Mouse (Mus musculus) heart, adult 2 months (tissue): ENCODE measurements around the gene Rufy2. TPM values are rescaled to one million over a fixed set of nuclear protein-coding genes. Genes with fewer than 3 reads are reported as not detected.

ENCODE experiments used
- DNase-seq, 2 experiments: peaks; one replicate each; pipeline ENCODE4 v3.0.0; 2021
- H3K27ac ChIP-seq: fragments of 200-600 bp; 2 replicates; pipeline ENCODE4 v1.8.1; 2022
- H3K27me3 ChIP-seq: fragments of 200-500 bp; 2 replicates; pipeline ENCODE4 v1.6.1; 2012; ENCODE audit warnings: mild to moderate bottlenecking, low read length, inconsistent platforms, mixed read lengths; ENCODE audit not compliant: control insufficient read depth, insufficient read depth
- H3K36me3 ChIP-seq: fragments of 200-500 bp; 2 replicates; pipeline ENCODE4 v1.6.1; 2012; ENCODE audit warnings: low read length, inconsistent platforms; ENCODE audit not compliant: control insufficient read depth, insufficient read depth
- H3K4me1 ChIP-seq: fragments of 200-500 bp; 2 replicates; pipeline ENCODE4 v1.6.1; 2011; ENCODE audit warnings: low read length; ENCODE audit not compliant: control insufficient read depth, insufficient read depth
- H3K4me3 ChIP-seq: fragments of 200-600 bp; 2 replicates; pipeline ENCODE4 v1.8.1; 2022
- H3K79me2 ChIP-seq: fragments of 200-500 bp; replicated peaks from 2 replicates; pipeline ENCODE4 v1.6.1; 2012; ENCODE audit warnings: mild to moderate bottlenecking, inconsistent platforms, low read length, moderate library complexity, mixed read lengths; ENCODE audit not compliant: control insufficient read depth, insufficient read depth
- H3K9ac ChIP-seq: fragments of 200-500 bp; 2 replicates; pipeline ENCODE4 v1.6.1; 2012; ENCODE audit warnings: low read depth, mild to moderate bottlenecking, control low read depth, inconsistent platforms, low read length, mixed read lengths
- CTCF ChIP-seq: fragments of 200-600 bp; IDR thresholded peaks from 2 replicates; pipeline ENCODE4 v1.8.1; 2022; ENCODE audit warnings: antibody characterized with exemption, mild to moderate bottlenecking, moderate library complexity
- EP300 ChIP-seq: fragments of 200-500 bp; IDR thresholded peaks from 2 replicates; pipeline ENCODE4 v1.6.1; 2011; ENCODE audit warnings: low read depth, low read length, control low read depth; ENCODE audit not compliant: insufficient read depth
- POLR2A ChIP-seq: fragments of 200-500 bp; IDR thresholded peaks from 2 replicates; pipeline ENCODE4 v1.6.1; 2011; ENCODE audit warnings: mild to moderate bottlenecking, low read depth, low read length, control low read depth; ENCODE audit not compliant: insufficient read depth
- WGBS: fragments of 180-500 bp; shearing (Covaris S2); methylation state at CpG from one replicate; pipeline ENCODE4 v1.1.7; 2018; 5-methylcytosine and 5-hydroxymethylcytosine counted together
- intact Hi-C: fragments of 180-260 bp; cut with DNase I; formaldehyde crosslinking; loops from one replicate; pipeline ENCODE4 v1.15.1; 2025
- polyA plus RNA-seq: library from polyadenylated mRNA; depleted of rRNA; stranded (reverse); fragments of >200 nt; gene quantifications from 2 replicates; pipeline ENCODE4 v1.2.3, GENCODE M21; 2012
- total RNA-seq, 2 experiments: library from RNA; stranded (reverse); gene quantifications; 2 replicates each; pipeline ENCODE4 v1.2.3; 2021

The Rufy2 gene
- total and polyA plus RNA-seq, 3 experiments: 2.5 to 9.6 (median 7.3) TPM

DNA sequence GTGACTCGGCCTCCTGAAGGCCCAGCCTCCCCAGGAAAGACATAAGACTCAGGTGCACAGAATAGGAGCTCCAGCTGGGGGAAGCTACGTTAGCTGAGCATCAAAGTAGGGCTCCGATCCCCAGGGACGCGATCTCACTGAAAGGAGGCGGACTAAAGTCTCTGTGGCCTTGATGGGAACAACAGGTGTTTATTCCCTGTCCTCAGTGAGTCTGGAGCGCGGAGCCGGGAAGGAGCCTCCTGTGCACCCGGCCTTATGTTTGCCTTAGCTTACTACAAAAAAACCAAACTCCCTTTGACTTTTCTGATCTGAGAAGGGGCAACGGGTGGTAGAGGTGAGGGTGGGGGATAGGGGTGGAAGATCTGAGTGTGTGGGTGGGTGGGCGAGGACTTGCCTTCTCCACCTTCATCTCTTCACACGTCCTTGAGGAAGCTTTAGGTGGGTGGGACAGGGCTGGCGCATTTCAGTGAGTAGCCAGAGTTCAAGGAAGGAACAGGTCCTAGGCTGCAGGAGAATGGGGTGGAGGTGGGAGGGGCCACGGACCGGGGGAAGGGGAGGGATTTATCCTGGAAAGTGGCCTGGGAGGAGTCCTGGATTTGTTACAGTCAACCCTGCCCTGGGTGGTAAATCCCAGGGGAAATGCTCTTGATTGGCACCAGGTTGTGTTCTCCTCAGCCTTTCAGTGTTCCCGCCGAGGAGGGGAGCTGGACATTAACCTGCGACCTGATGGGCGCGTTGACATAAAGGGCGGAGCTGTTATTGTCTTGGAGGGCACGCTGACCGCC, 77.1 kb downstream of the Rufy2 start:
- TF ChIP-seq POLR2A (peak; percentile 39; the same call in 1 of the 2 replicates), CTCF (no peak)
- peak overlapping the region; percentile 65 for H3K27ac ChIP-seq
- H3K36me3 ChIP-seq: no peaks in the 10 kb centered on the region
- peak; percentile 61 to 63 for DNase-seq
- intact Hi-C loops: no loop called here
- no peak overlapping the region for H3K9ac ChIP-seq
- no peaks in the 10 kb centered on the region for H3K27me3 ChIP-seq
- H3K4me1 ChIP-seq: peaks cover 2% of the 10 kb centered on the region; the same call in 1 of the 2 replicates
- WGBS: 42% methylated on average over 24 of the region's 24 CpGs
- no peak overlapping the region for H3K4me3 ChIP-seq
- no peaks in the 10 kb centered on the region for H3K79me2 ChIP-seq

DNA sequence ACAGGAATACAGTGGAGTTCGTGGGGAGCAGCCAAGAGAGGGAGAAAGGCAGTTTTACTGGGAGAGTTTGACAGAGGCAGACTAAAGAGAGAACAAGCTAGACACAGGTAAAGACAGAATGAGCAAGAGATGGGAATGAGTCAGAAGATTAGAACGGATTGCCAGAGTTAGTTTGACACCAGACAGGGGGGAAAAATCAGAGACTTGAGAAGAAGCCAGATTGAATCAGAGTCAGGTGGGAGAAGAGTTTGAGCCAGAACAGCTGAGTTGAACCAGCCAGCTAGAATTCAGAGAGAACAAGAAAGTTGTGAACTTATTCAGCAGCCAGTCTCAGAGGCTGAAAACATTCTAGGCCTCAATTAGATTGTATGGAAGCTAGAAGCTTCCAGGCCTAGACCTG, 79.8 kb downstream of the Rufy2 start, which contains the start of gene Pbld1:
Gene Pbld1 (plus strand): TSS at position 301 of the 400 bp plus-strand sequence.
- Histone ChIP-seq H3K79me2 (no peaks in the 10 kb centered on the region), H3K9ac (no peak within 1 kb of the TSS), H3K4me3 (no peak within 1 kb of the TSS), H3K4me1 (peaks cover 2% of the 10 kb centered on the region; the same call in 1 of the 2 replicates), H3K36me3 (no peaks in the 10 kb centered on the region), H3K27ac (peak within 1 kb of the TSS; percentile 81), H3K27me3 (no peaks in the 10 kb centered on the region)
- WGBS: 82% methylated on average over 2 of the region's 2 CpGs
- intact Hi-C loops: no loop called here
- TF ChIP-seq POLR2A (no peak), CTCF (no peak), EP300 (no peak)
- no peak for DNase-seq

DNA sequence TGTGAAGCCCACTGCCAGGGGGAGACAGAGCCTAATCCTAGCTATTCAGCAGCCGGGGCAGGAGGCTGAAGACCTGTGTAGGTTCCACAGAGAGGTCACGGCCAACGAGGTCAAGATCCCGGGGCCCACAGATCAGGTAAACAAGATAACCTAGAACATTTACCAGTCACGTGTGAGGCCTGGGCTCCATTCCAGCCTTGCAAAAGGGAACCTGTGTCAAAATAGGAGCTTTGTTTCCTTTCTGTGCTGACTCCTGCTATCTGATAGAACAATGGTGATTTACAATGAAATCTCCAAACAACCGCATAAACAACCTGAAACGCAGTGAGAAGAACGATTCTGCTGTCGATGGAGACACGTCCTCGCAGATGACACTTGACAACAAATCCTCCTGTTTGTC, 80.4 kb downstream of the Rufy2 start:
- intact Hi-C loops: no loop called here
- H3K79me2 ChIP-seq: no peaks in the 10 kb centered on the region
- TF ChIP-seq CTCF (no peak), EP300 (peak; percentile 31; the same call in 1 of the 2 replicates)
- WGBS: 31% methylated on average over 11 of the region's 11 CpGs
- H3K27me3 ChIP-seq: no peaks in the 10 kb centered on the region
- DNase-seq: peak; percentile 60
- H3K36me3 ChIP-seq: no peaks in the 10 kb centered on the region
- H3K4me3 ChIP-seq: no peak overlapping the region
- H3K4me1 ChIP-seq: peaks cover 2% of the 10 kb centered on the region; the same call in 1 of the 2 replicates
- no peak overlapping the region for H3K9ac ChIP-seq
- peak overlapping the region; percentile 81 for H3K27ac ChIP-seq

DNA sequence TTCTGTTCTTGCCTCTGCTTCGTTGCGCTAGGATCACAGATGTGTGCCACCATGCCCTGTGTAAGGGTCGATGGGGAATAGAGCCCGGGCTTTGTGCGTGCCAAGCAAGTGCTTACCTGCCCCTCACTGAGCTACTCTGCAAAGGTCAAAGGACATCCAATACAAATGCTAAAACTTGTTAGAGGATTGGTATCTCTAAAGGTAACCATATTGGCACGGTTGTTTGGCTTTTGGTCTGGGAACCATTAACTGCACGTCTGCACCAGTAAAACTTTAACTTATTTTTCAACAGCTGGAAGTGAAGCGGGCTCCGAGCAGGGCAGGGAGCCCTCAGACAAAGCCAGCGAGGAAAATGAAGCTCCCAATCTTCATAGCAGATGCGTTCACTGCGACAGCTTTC, 81.2 kb downstream of the Rufy2 start:
- WGBS: 82% methylated on average over 12 of the region's 12 CpGs
- no peak overlapping the region for H3K9ac ChIP-seq
- peak overlapping the region; percentile 81; the same call in 1 of the 2 replicates for H3K27ac ChIP-seq
- no peaks in the 10 kb centered on the region for H3K79me2 ChIP-seq
- TF ChIP-seq POLR2A (no peak), CTCF (no peak), EP300 (no peak)
- no peak overlapping the region for H3K4me3 ChIP-seq
- DNase-seq: no peak
- H3K36me3 ChIP-seq: no peaks in the 10 kb centered on the region
- peaks cover 2% of the 10 kb centered on the region; the same call in 1 of the 2 replicates for H3K4me1 ChIP-seq
- intact Hi-C loops: no loop called here
- H3K27me3 ChIP-seq: no peaks in the 10 kb centered on the region

DNA sequence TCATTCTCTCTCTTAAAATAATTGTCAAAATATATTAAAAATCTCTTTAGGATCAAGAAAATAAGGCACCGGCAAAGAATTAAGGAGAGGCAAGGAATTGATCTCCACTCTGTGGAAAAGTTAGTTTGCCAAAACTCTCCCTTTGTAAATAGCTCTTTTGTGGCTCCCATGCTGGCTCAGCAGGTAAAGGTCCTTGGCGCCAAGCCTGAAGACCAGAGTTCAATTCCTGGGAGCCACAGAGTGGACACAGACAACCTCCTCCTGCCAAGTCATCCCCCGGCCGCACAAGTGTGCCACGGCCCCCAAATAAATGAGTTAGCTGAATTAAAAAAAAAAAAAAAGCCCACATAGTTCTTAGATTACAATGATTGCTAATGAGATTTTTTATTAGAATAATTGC, 82.7 kb downstream of the Rufy2 start:
- TF ChIP-seq POLR2A: no peak
- TF ChIP-seq CTCF: no peak
- no peak for TF ChIP-seq EP300
- Histone ChIP-seq H3K4me3 (no peak overlapping the region), H3K9ac (no peak overlapping the region), H3K79me2 (no peaks in the 10 kb centered on the region), H3K4me1 (no peaks in the 10 kb centered on the region), H3K36me3 (no peaks in the 10 kb centered on the region), H3K27ac (no peak overlapping the region), H3K27me3 (no peaks in the 10 kb centered on the region)
- intact Hi-C loops: loop anchor here (1.0 kb wide), 1 partner anchor 17 kb away; no protein-coding TSS in a partner anchor
- no peak for DNase-seq
- WGBS: 94% methylated on average over 5 of the region's 5 CpGs

DNA sequence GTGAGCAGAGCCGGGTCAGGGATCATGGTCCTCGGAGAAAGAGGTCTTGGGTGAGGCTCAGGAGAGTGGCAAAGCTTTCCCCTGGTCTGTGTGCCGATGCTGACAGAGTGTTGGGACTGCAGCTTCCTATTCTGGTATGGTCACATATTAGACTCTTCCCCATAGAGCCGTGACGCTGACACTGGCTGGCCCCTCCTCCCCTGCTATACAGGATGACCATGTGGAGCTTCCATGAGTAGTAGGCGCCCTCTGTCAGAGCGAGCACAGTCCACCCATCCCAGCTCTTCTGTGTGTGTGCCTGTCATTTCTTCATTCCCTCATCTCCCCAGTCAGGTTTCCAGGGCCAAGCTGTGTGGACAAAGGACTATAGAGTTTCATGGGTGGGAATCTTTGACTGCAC, 83.3 kb downstream of the Rufy2 start:
- intact Hi-C loops: loop anchor here (1.0 kb wide), 1 partner anchor 18 kb away; no protein-coding TSS in a partner anchor
- Histone ChIP-seq H3K9ac (no peak overlapping the region), H3K79me2 (no peaks in the 10 kb centered on the region), H3K4me1 (no peaks in the 10 kb centered on the region), H3K27ac (no peak overlapping the region), H3K36me3 (no peaks in the 10 kb centered on the region), H3K27me3 (no peaks in the 10 kb centered on the region), H3K4me3 (no peak overlapping the region)
- TF ChIP-seq POLR2A (no peak), EP300 (no peak), CTCF (no peak)
- DNase-seq: no peak
- 77% methylated on average over 7 of the region's 7 CpGs for WGBS
